In genomic region chr11:3650141-3650540, GRCm38 (mm10) we compare ENCODE assay signal across 8 mouse cellular contexts. TPM values are rescaled to one million over a fixed set of nuclear protein-coding genes. Genes with fewer than 3 reads are reported as not detected.
DNase-seq lines count a peak whose midpoint lies in the region; ATAC-seq and TF ChIP-seq lines count a peak whose summit lies in the region.

No protein-coding gene starts in this region.

- no peak for TF ChIP-seq CTCF in lung, embryonic 14.5 days (IDR thresholded peaks at IDR 0.05; ENCODE audit: low read depth)

- H3K27ac ChIP-seq in lung, embryonic 14.5 days (ENCODE audit: low read depth) = no peak overlapping the region
- no peak overlapping the region for H3K27ac ChIP-seq in forebrain, embryonic 12.5 days
- H3K27ac ChIP-seq in limb, embryonic 14.5 days (replicated peaks; ENCODE audit: low read depth, low read length) = no peak overlapping the region
- no peak overlapping the region for H3K27ac ChIP-seq in stomach, embryonic 14.5 days (ENCODE audit: low read length)

- peak overlapping the region; percentile 95 for H3K4me3 ChIP-seq in lung, embryonic 14.5 days (ENCODE audit: low read depth, low read length)
- peak overlapping the region; percentile 87 for H3K4me3 ChIP-seq in forebrain, embryonic 12.5 days (replicated peaks)
- H3K4me3 ChIP-seq in limb, embryonic 14.5 days (replicated peaks; ENCODE audit: low read length) = peak overlapping the region; percentile 98
- peak overlapping the region; percentile 91; the same call in 1 of the 2 replicates for H3K4me3 ChIP-seq in stomach, embryonic 14.5 days (ENCODE audit: low read depth, low read length)

- peaks cover 4% of the 10 kb centered on the region for H3K4me1 ChIP-seq in lung, embryonic 14.5 days (ENCODE audit: insufficient read depth)
- peaks cover 17% of the 10 kb centered on the region for H3K4me1 ChIP-seq in forebrain, embryonic 12.5 days
- H3K4me1 ChIP-seq in limb, embryonic 14.5 days (ENCODE audit: control insufficient read depth, insufficient read depth, low read length) = peaks cover 10% of the 10 kb centered on the region
- H3K4me1 ChIP-seq in stomach, embryonic 14.5 days (ENCODE audit: control insufficient read depth, insufficient read depth, low read length) = peaks cover 6% of the 10 kb centered on the region; the same call in 1 of the 2 replicates

- no peak for DNase-seq in lung, embryonic 14.5 days
- no peak for DNase-seq in lung, postnatal 36 days
- DNase-seq in limb, embryonic 14.5 days (ENCODE audit: low spot score) = no peak
- DNase-seq in thymus, postnatal 0 days (ENCODE audit: low spot score) = no peak
- DNase-seq in right cerebral cortex, postnatal 10 days (ENCODE audit: low spot score in 2 of 2) = no peak
- no peak for DNase-seq in Muller cell, postnatal 12 days (ENCODE audit: inconsistent ontology term)

- H3K27me3 ChIP-seq in lung, embryonic 14.5 days (ENCODE audit: insufficient read depth, low read length) = no peaks in the 10 kb centered on the region
- no peaks in the 10 kb centered on the region for H3K27me3 ChIP-seq in forebrain, embryonic 12.5 days
- no peaks in the 10 kb centered on the region for H3K27me3 ChIP-seq in limb, embryonic 14.5 days (ENCODE audit: control insufficient read depth, insufficient read depth, low read length)
- no peaks in the 10 kb centered on the region for H3K27me3 ChIP-seq in stomach, embryonic 14.5 days (ENCODE audit: control insufficient read depth, insufficient read depth, low read length)

- H3K36me3 ChIP-seq in lung, embryonic 14.5 days (ENCODE audit: insufficient read depth) = peaks cover 38% of the 10 kb centered on the region
- H3K36me3 ChIP-seq in forebrain, embryonic 12.5 days (replicated peaks) = peaks cover 41% of the 10 kb centered on the region
- peaks cover 27% of the 10 kb centered on the region for H3K36me3 ChIP-seq in limb, embryonic 14.5 days (ENCODE audit: control insufficient read depth, insufficient read depth, low read length)
- peaks cover 16% of the 10 kb centered on the region for H3K36me3 ChIP-seq in stomach, embryonic 14.5 days (ENCODE audit: control insufficient read depth, insufficient read depth, low read length)

- peak overlapping the region; percentile 85 for H3K4me2 ChIP-seq in lung, embryonic 14.5 days
- H3K4me2 ChIP-seq in forebrain, embryonic 12.5 days = peak overlapping the region; percentile 66
- H3K4me2 ChIP-seq in limb, embryonic 14.5 days (replicated peaks; ENCODE audit: low read depth, low read length, severe bottlenecking) = peak overlapping the region; percentile 62
- peak overlapping the region; percentile 70 for H3K4me2 ChIP-seq in stomach, embryonic 14.5 days (replicated peaks; ENCODE audit: low read depth, low read length)

- no peak for TF ChIP-seq POLR2A in limb, embryonic 14.5 days (IDR thresholded peaks at IDR 0.05; ENCODE audit: borderline replicate concordance, extremely low read depth, insufficient read depth, insufficient read length)

- 91% methylated on average over 6 of the region's 6 CpGs for WGBS in lung, embryonic 14.5 days
- WGBS in forebrain, embryonic 12.5 days = 92% methylated on average over 6 of the region's 6 CpGs
- WGBS in limb, embryonic 14.5 days = 95% methylated on average over 6 of the region's 6 CpGs
- WGBS in stomach, embryonic 14.5 days = 91% methylated on average over 6 of the region's 6 CpGs

- no peak for ATAC-seq in lung, embryonic 14.5 days (ENCODE audit: insufficient read depth)
- ATAC-seq in forebrain, embryonic 12.5 days (ENCODE audit: low FRiP score) = no peak
- no peak for ATAC-seq in limb, embryonic 14.5 days (ENCODE audit: low FRiP score, low read depth)
- no peak for ATAC-seq in stomach, embryonic 14.5 days (ENCODE audit: insufficient number of reproducible peaks, insufficient read depth, low FRiP score, low read depth)

- H3K9me3 ChIP-seq in lung, embryonic 14.5 days (ENCODE audit: low read depth, low read length) = peaks cover 14% of the 10 kb centered on the region; the same call in 1 of the 2 replicates
- H3K9me3 ChIP-seq in forebrain, embryonic 12.5 days = peaks cover 13% of the 10 kb centered on the region
- peaks cover 19% of the 10 kb centered on the region for H3K9me3 ChIP-seq in limb, embryonic 14.5 days (ENCODE audit: control insufficient read depth, low read length)
- peaks cover 9% of the 10 kb centered on the region; the same call in 1 of the 2 replicates for H3K9me3 ChIP-seq in stomach, embryonic 14.5 days (ENCODE audit: control insufficient read depth, low read depth, low read length)

- no peak overlapping the region; the same call in 1 of the 2 replicates for H3K9ac ChIP-seq in lung, embryonic 14.5 days
- peak overlapping the region; percentile 93; the same call in 1 of the 2 replicates for H3K9ac ChIP-seq in forebrain, embryonic 12.5 days
- no peak overlapping the region for H3K9ac ChIP-seq in limb, embryonic 14.5 days (ENCODE audit: low read depth, low read length, severe bottlenecking)
- no peak overlapping the region for H3K9ac ChIP-seq in stomach, embryonic 14.5 days (replicated peaks; ENCODE audit: low read depth, low read length)

RNA-seq across cellular contexts. Expression of gene Morc2a, which starts 1.1 kb away (rescaled TPM):
- polyA plus RNA-seq in lung, embryonic 14.5 days (2014; fragmentation: Nextera tagmentation; extraction: Ambion mirVana) = 25.7 and 27.1 TPM in 2 replicates
- polyA plus RNA-seq in forebrain, embryonic 12.5 days (2016; fragmentation: Nextera tagmentation; extraction: Ambion mirVana) = 57.1 and 62.4 TPM in 2 replicates
- 33.3 and 35.8 TPM in 2 replicates for polyA plus RNA-seq in limb, embryonic 14.5 days (2012; rRNA removed)
- polyA plus RNA-seq in limb, embryonic 14.5 days (2014; fragmentation: Nextera tagmentation; extraction: Ambion mirVana) = 24.2 and 29.2 TPM in 2 replicates
- 25.4 and 26.8 TPM in 2 replicates for polyA plus RNA-seq in stomach, embryonic 14.5 days (2014; fragmentation: Nextera tagmentation; extraction: Ambion mirVana)
- polyA plus RNA-seq in thymus, postnatal 0 days (2015; fragmentation: Nextera tagmentation; extraction: Ambion mirVana) = 14.7 and 16.7 TPM in 2 replicates
